Mouse (Mus musculus) embryonic facial prominence, embryonic 11.5 days (tissue): ENCODE measurements around the gene Srxn1. TPM values are rescaled to one million over a fixed set of nuclear protein-coding genes. Genes with fewer than 3 reads are reported as not detected.

Experiments used
- ATAC-seq: fragments of 200-750 bp; cut with Nextera tagmentation; replicated peaks from 2 replicates; pipeline ENCODE4 v1.8.0; 2017; ENCODE audit warnings: low read depth; ENCODE audit not compliant: insufficient number of reproducible peaks, low FRiP score, low TSS enrichment
- DNase-seq: peaks from one replicate; pipeline ENCODE4 v3.0.0-alpha.2; 2015; ENCODE audit warnings: low spot score
- H3K27ac ChIP-seq: fragments of 300-500 bp; sonication (generic); replicated peaks from 2 replicates; pipeline ENCODE4 v1.5.1; 2014; ENCODE audit warnings: mild to moderate bottlenecking, low read depth, low read length, control low read depth
- H3K27me3 ChIP-seq: fragments of 300-500 bp; sonication (generic); 2 replicates; pipeline ENCODE4 v1.6.1; 2014; ENCODE audit warnings: mild to moderate bottlenecking, low read length, moderate library complexity, mixed read lengths; ENCODE audit not compliant: control insufficient read depth, insufficient read depth
- H3K36me3 ChIP-seq: fragments of 300-500 bp; sonication (generic); replicated peaks from 2 replicates; pipeline ENCODE4 v1.6.1; 2014; ENCODE audit warnings: low read depth, mild to moderate bottlenecking, low read length, moderate library complexity, mixed read lengths; ENCODE audit not compliant: control insufficient read depth, insufficient read depth
- H3K4me1 ChIP-seq: fragments of 300-500 bp; sonication (generic); 2 replicates; pipeline ENCODE4 v1.6.1; 2014; ENCODE audit warnings: low read length, mixed read lengths; ENCODE audit not compliant: control insufficient read depth, insufficient read depth
- H3K4me2 ChIP-seq: fragments of 300-500 bp; sonication (generic); 2 replicates; pipeline ENCODE4 v1.6.1; 2014; ENCODE audit warnings: low read depth, mild to moderate bottlenecking, control low read depth, low read length, moderate library complexity
- H3K4me3 ChIP-seq: fragments of 300-500 bp; sonication (generic); 2 replicates; pipeline ENCODE4 v1.5.1; 2014; ENCODE audit warnings: low read depth, low read length, control low read depth
- H3K9ac ChIP-seq: fragments of 300-500 bp; sonication (generic); replicated peaks from 2 replicates; pipeline ENCODE4 v1.6.1; 2014; ENCODE audit warnings: mild to moderate bottlenecking, control low read depth, low read length
- H3K9me3 ChIP-seq: fragments of 300-500 bp; sonication (generic); replicated peaks from 2 replicates; pipeline ENCODE4 v1.6.1; 2016; ENCODE audit warnings: mild to moderate bottlenecking, low read length, inconsistent platforms, mixed read lengths; ENCODE audit not compliant: control insufficient read depth
- WGBS: fragments of 180-500 bp; shearing (Covaris S2); extraction: QIAGEN DNeasy Blood & Tissue Kit; methylation state at CpG from one replicate; pipeline ENCODE4 v1.1.7; 2014; 5-methylcytosine and 5-hydroxymethylcytosine counted together
- polyA plus RNA-seq: library from polyadenylated mRNA; unstranded; fragments of >200 nt; fragmentation: Nextera tagmentation; extraction: Ambion mirVana; gene quantifications from 2 replicates; pipeline ENCODE4 v1.2.1, GENCODE M21; 2014

Srxn1 gene
- polyA plus RNA-seq, 1 experiment from 2014 or later, result 10.0 TPM

- H3K4me2 ChIP-seq, result no peak overlapping the region
- DNase-seq (no peak), ATAC-seq (no peak)
- H3K36me3 ChIP-seq, result no peaks in the 10 kb centered on the region
- no peaks in the 10 kb centered on the region for H3K9me3 ChIP-seq
- no peak overlapping the region for H3K27ac ChIP-seq
- H3K9ac ChIP-seq, result no peak overlapping the region
- H3K27me3 ChIP-seq, result peaks cover 32% of the 10 kb centered on the region
- H3K4me3 ChIP-seq, result 0 out of 2 replicates have a peak overlapping the region, but pooled peaks have one; percentile 10
- 45% methylated on average over 6 of the region's 6 CpGs for WGBS
- H3K4me1 ChIP-seq, result peaks cover 8% of the 10 kb centered on the region
These were observed 21.0 kb upstream of the Srxn1 start for GRCm38 (mm10) chr2:152084298-152084697.

- H3K4me1 ChIP-seq, result peaks cover 8% of the 10 kb centered on the region
- H3K36me3 ChIP-seq, result no peaks in the 10 kb centered on the region
- H3K4me2 ChIP-seq, result no peak overlapping the region
- ATAC-seq, result no peak
- H3K9ac ChIP-seq, result no peak overlapping the region
- H3K4me3 ChIP-seq, result no peak overlapping the region
- WGBS, result 79% methylated on average over 6 of the region's 6 CpGs
- peaks cover 26% of the 10 kb centered on the region for H3K27me3 ChIP-seq
- DNase-seq, result no peak
- no peaks in the 10 kb centered on the region for H3K9me3 ChIP-seq
- H3K27ac ChIP-seq, result no peak overlapping the region
These were observed 19.9 kb upstream of the Srxn1 start for GRCm38 (mm10) chr2:152085414-152085813.

DNA sequence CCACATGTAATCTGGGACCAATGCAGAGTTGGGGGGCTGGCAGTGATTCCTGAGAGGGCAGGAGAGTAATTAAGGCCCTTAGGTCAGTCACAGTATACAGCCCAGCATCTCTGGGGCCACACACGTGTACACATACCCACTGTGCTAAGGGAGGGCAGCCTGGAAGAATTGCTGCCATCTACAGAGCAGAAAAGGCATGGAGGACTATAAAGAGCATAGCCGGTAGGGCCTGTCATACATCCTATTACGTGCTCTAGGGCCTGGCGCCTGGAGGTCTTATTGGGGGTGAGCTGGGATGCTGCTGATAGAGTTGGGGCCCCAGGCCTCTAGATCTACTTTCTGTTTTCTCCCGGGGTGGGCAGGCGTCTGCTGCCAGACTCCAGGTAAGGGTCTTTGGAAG lies 18.9 kb upstream of the Srxn1 start:
- Histone ChIP-seq H3K36me3 (no peaks in the 10 kb centered on the region), H3K4me2 (no peak overlapping the region), H3K4me3 (no peak overlapping the region), H3K9me3 (no peaks in the 10 kb centered on the region), H3K27ac (no peak overlapping the region), H3K9ac (no peak overlapping the region), H3K27me3 (peaks cover 22% of the 10 kb centered on the region), H3K4me1 (peaks cover 3% of the 10 kb centered on the region)
- ATAC-seq, result no peak
- WGBS, result 70% methylated on average over 6 of the region's 6 CpGs
- DNase-seq, result no peak

- Histone ChIP-seq H3K36me3 (no peaks in the 10 kb centered on the region), H3K27me3 (peaks cover 18% of the 10 kb centered on the region), H3K4me3 (no peak overlapping the region), H3K4me2 (no peak overlapping the region), H3K27ac (no peak overlapping the region), H3K9ac (no peak overlapping the region), H3K4me1 (peaks cover under 1% of the 10 kb centered on the region; the same call in 1 of the 2 replicates), H3K9me3 (no peaks in the 10 kb centered on the region)
- 82% methylated on average over 5 of the region's 5 CpGs for WGBS
- DNase-seq (no peak), ATAC-seq (no peak)
These were observed 18.2 kb upstream of the Srxn1 start for GRCm38 (mm10) chr2:152087111-152087510.

DNA sequence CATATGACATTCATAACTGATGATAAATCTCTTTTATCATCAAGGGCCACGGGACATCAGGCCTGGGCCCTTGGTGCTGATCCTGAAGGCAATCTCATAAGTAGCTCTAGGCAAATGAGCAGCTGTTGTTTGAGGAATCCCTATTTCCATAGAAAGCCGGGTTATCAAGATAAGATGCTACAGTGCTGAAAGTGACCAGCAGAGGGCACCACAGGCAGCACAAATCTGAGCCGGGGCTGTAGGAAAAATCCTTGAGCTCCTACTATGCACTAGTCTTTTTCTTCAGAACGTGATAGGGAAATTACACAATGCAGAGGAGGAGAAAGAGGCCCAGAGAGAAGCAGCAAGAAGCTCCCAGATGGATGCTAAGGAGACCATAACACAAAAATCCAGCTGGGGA lies 16.2 kb upstream of the Srxn1 start:
- Histone ChIP-seq H3K4me1 (peaks cover 8% of the 10 kb centered on the region), H3K4me2 (no peak overlapping the region), H3K9ac (no peak overlapping the region), H3K36me3 (no peaks in the 10 kb centered on the region), H3K27ac (no peak overlapping the region), H3K27me3 (peaks cover 19% of the 10 kb centered on the region), H3K9me3 (no peaks in the 10 kb centered on the region), H3K4me3 (no peak overlapping the region)
- WGBS, result 10% methylated on average over 4 of the region's 4 CpGs
- DNase-seq (peak; percentile 74), ATAC-seq (no peak)

DNA sequence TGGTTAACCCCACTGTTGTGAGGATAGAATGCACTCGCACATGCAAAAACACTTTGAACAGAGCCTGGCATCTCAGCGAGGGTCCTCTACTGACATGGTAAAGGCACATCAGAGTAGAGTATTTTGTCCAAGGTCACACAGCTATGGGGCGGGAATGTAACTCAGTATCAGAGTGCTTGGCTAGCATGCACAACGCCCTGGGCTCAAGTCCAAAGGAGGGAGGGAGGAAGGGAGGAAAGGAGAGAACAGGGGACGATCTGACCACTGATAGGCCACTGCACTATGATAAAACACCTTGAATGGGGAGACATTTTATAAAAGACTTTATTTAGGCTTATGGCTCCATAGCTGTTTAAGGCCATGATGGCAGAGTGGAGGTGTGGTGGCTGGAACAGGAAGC lies 15.7 kb upstream of the Srxn1 start:
- peaks cover 8% of the 10 kb centered on the region for H3K4me1 ChIP-seq
- H3K27me3 ChIP-seq, result peaks cover 24% of the 10 kb centered on the region
- 81% methylated on average over 5 of the region's 5 CpGs for WGBS

DNA sequence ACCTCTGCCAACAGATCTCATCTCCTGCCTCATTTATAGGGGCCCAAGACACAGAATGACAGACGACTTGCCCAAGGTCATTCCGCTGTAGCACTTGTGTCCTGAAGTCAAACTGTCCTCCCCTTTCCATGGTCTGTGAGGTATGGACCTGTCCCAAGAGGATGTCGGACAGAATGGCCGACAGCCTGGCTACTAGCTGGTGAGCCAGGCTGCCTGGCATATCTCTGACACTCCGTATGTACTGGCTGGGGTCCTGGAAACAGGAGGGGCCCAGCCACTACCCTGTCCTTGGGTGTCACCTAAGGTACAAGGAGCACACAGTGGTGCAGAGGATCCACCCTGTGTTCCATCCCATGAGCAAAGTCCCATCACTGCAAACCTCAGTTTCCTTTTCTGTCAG lies 14.8 kb upstream of the Srxn1 start:
- no peak overlapping the region for H3K9ac ChIP-seq
- H3K4me1 ChIP-seq, result peaks cover 8% of the 10 kb centered on the region
- no peaks in the 10 kb centered on the region for H3K9me3 ChIP-seq
- no peaks in the 10 kb centered on the region for H3K36me3 ChIP-seq
- no peak for ATAC-seq
- H3K4me3 ChIP-seq, result no peak overlapping the region
- 84% methylated on average over 5 of the region's 5 CpGs for WGBS
- no peak overlapping the region for H3K4me2 ChIP-seq
- peaks cover 30% of the 10 kb centered on the region for H3K27me3 ChIP-seq
- no peak overlapping the region for H3K27ac ChIP-seq
- no peak for DNase-seq

More for the DNA sequence above, 15.7 kb upstream of the Srxn1 start:
- Histone ChIP-seq H3K4me2 (no peak overlapping the region), H3K9me3 (no peaks in the 10 kb centered on the region), H3K36me3 (no peaks in the 10 kb centered on the region), H3K4me3 (no peak overlapping the region), H3K27ac (no peak overlapping the region), H3K9ac (no peak overlapping the region)
- no peak for DNase-seq
- ATAC-seq, result no peak

DNA sequence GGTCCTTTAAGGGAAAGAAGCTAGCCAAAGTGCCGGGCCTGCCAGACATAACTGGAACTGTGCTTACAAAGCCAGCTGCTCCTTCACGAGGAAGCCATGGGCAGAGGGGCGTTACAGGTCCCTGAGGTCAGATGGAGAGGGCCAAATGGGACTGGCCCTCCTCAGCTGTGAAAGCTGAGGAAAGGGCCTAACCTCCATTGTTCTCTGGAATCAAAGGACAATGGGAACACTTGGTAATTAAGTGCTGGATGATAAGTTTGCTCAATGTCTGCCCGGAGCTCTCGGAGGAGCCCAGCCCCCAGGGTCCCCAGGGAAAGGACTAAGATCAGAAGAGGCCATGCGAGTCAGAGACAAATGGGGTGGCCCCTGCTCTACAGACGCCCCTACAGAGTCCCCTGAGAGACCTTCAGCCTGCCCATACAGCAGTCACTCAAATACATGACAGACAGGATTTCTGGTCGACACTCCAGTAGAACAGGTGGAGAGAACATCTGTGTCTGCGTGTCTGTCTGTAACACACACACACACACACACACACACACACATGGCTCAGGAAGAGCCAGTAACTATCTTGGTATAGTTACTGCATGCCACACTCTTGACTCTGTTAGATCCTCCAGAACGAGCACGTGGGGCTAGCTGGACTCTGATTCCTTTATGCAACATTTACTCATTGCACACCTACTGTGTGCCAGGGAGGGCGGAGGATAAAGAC lies 13.8 kb upstream of the Srxn1 start:
- H3K27ac ChIP-seq, result no peak overlapping the region
- no peak overlapping the region for H3K4me3 ChIP-seq
- no peaks in the 10 kb centered on the region for H3K9me3 ChIP-seq
- no peak overlapping the region for H3K4me2 ChIP-seq
- no peaks in the 10 kb centered on the region for H3K36me3 ChIP-seq
- WGBS, result 36% methylated on average over 12 of the region's 12 CpGs
- H3K4me1 ChIP-seq, result peaks cover 8% of the 10 kb centered on the region
- no peak overlapping the region for H3K9ac ChIP-seq
- H3K27me3 ChIP-seq, result peaks cover 35% of the 10 kb centered on the region
- no peak for DNase-seq
- ATAC-seq, result no peak
